Mouse (Mus musculus): ENCODE data around the gene Themis. TPM values are rescaled to one million over a fixed set of nuclear protein-coding genes. Genes with fewer than 3 reads are reported as not detected.

The Themis gene
- 0.63 and 1.2 TPM in 2 replicates for polyA plus RNA-seq (2015; fragmentation: Nextera tagmentation; extraction: Ambion mirVana)

DNA sequence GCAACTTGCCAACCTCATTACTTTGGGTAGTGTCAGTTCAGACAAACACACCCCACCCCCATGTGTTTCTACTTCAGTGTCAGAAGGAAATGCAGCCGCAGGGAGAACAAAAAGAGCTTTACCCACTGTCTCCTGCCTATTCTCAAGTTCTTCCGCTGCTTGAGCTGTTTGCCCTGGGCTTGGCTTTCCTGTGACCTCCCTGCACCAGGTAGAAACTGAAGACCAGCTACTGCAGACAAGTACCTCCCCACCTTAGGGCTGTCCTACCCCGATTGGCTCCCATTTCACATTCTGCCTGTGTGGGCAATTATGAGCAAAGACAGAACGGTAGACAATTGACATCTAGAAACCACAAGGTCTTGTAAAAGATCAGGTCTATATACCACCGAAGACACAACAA is at the start of gene Themis:
Gene Themis (plus strand): TSS at position 100 of the 400 bp plus-strand sequence.
- H3K4me3 ChIP-seq (ENCODE audit: low read length), result no peak within 1 kb of the TSS
- 46% methylated on average over 5 of the region's 5 CpGs for WGBS
- H3K27ac ChIP-seq (ENCODE audit: low read length), result no peak within 1 kb of the TSS
- H3K36me3 ChIP-seq (ENCODE audit: control insufficient read depth, insufficient read depth, low read length), result no peaks in the 10 kb centered on the region
- no peaks in the 10 kb centered on the region for H3K9me3 ChIP-seq (ENCODE audit: control insufficient read depth, low read length)
- no peaks in the 10 kb centered on the region for H3K4me1 ChIP-seq (replicated peaks; ENCODE audit: control insufficient read depth, insufficient read depth, low read length)
- no peak within 1 kb of the TSS for H3K9ac ChIP-seq (ENCODE audit: low read length)
- no peaks in the 10 kb centered on the region for H3K27me3 ChIP-seq (ENCODE audit: control insufficient read depth, insufficient read depth, low read depth, low read length)
- ATAC-seq (ENCODE audit: low read depth), result no peak
- no peak within 1 kb of the TSS for H3K4me2 ChIP-seq (ENCODE audit: low read depth, low read length)

- no peaks in the 10 kb centered on the region for H3K27me3 ChIP-seq (ENCODE audit: control insufficient read depth, insufficient read depth, low read depth, low read length)
- no peaks in the 10 kb centered on the region for H3K36me3 ChIP-seq (ENCODE audit: control insufficient read depth, insufficient read depth, low read length)
- no peaks in the 10 kb centered on the region for H3K9me3 ChIP-seq (ENCODE audit: control insufficient read depth, low read length)
- no peak overlapping the region for H3K4me2 ChIP-seq (ENCODE audit: low read depth, low read length)
- no peaks in the 10 kb centered on the region for H3K4me1 ChIP-seq (replicated peaks; ENCODE audit: control insufficient read depth, insufficient read depth, low read length)
- no peak for ATAC-seq (ENCODE audit: low read depth)
- H3K27ac ChIP-seq (ENCODE audit: low read length), result no peak overlapping the region
- H3K4me3 ChIP-seq (ENCODE audit: low read length), result no peak overlapping the region
- 65% methylated on average over 1 of the region's 1 CpGs for WGBS
- H3K9ac ChIP-seq (ENCODE audit: low read length), result no peak overlapping the region
Observed at GRCm38 (mm10) chr10:28619415-28619814, 48.7 kb upstream of the Themis start.

GRCm38 (mm10) chr10:28636096-28636495 is 32.1 kb upstream of the Themis start:
- ATAC-seq (ENCODE audit: low read depth), result no peak
- Histone ChIP-seq H3K4me3 (ENCODE audit: low read length) (no peak overlapping the region), H3K27me3 (ENCODE audit: control insufficient read depth, insufficient read depth, low read depth, low read length) (no peaks in the 10 kb centered on the region)

DNA sequence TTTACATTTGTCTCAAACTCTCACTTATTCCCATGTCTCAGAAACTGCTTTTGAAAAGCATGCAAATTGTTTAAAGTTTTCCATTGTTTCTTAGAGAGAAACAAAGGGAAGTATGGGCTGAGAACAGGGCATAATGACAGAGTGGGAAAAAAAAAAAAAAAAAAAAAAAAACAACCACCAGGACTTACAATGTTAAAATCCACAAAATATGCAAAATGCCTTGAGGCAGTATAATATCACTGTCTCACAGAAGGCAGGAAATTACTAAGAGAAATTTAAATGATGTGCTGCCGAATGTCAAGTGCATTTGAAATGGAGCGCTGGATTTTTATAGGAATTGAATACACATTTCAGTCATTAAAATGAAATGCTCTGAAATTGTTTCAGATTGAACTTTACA is 26.3 kb upstream of the Themis start:
- ATAC-seq (ENCODE audit: low read depth), result no peak
- H3K4me1 ChIP-seq (replicated peaks; ENCODE audit: control insufficient read depth, insufficient read depth, low read length), result no peaks in the 10 kb centered on the region
- no peak overlapping the region for H3K27ac ChIP-seq (ENCODE audit: low read length)
- no peak overlapping the region for H3K4me3 ChIP-seq (ENCODE audit: low read length)
- no peaks in the 10 kb centered on the region for H3K9me3 ChIP-seq (ENCODE audit: control insufficient read depth, low read length)
- H3K4me2 ChIP-seq (ENCODE audit: low read depth, low read length), result no peak overlapping the region
- no peak overlapping the region for H3K9ac ChIP-seq (ENCODE audit: low read length)
- no peaks in the 10 kb centered on the region for H3K27me3 ChIP-seq (ENCODE audit: control insufficient read depth, insufficient read depth, low read depth, low read length)
- no peaks in the 10 kb centered on the region for H3K36me3 ChIP-seq (ENCODE audit: control insufficient read depth, insufficient read depth, low read length)
- 88% methylated on average over 2 of the region's 2 CpGs for WGBS

More at GRCm38 (mm10) chr10:28636096-28636495, 32.1 kb upstream of the Themis start:
- Histone ChIP-seq H3K9ac (ENCODE audit: low read length) (no peak overlapping the region), H3K36me3 (ENCODE audit: control insufficient read depth, insufficient read depth, low read length) (no peaks in the 10 kb centered on the region), H3K4me2 (ENCODE audit: low read depth, low read length) (no peak overlapping the region), H3K9me3 (ENCODE audit: control insufficient read depth, low read length) (no peaks in the 10 kb centered on the region), H3K27ac (ENCODE audit: low read length) (no peak overlapping the region), H3K4me1 (replicated peaks; ENCODE audit: control insufficient read depth, insufficient read depth, low read length) (no peaks in the 10 kb centered on the region)

DNA sequence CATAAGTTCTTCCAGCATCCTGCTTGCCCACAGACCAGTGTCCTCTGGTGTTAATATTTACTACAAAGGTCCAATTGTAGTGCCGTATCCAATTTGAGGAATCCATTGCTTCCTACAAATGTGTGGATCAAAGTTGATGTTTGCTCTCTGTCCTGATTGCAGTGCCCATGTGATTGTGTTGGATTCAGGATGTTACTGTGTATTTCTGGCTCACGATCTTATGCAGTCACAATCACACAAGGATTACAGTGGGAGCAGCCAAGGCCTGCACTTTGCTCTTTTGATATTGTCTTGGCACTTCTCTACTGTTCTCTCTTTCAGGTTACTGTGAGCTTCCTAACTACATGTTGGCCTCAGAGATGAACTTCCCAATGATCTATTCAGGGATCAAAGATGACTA is 20.3 kb upstream of the Themis start:
- no peaks in the 10 kb centered on the region for H3K4me1 ChIP-seq (replicated peaks; ENCODE audit: control insufficient read depth, insufficient read depth, low read length)
- no peak overlapping the region for H3K4me2 ChIP-seq (ENCODE audit: low read depth, low read length)
- H3K27ac ChIP-seq (ENCODE audit: low read length), result no peak overlapping the region
- no peak overlapping the region for H3K9ac ChIP-seq (ENCODE audit: low read length)
- H3K4me3 ChIP-seq (ENCODE audit: low read length), result no peak overlapping the region
- no peaks in the 10 kb centered on the region for H3K27me3 ChIP-seq (ENCODE audit: control insufficient read depth, insufficient read depth, low read depth, low read length)
- no peaks in the 10 kb centered on the region for H3K9me3 ChIP-seq (ENCODE audit: control insufficient read depth, low read length)
- 81% methylated on average over 2 of the region's 2 CpGs for WGBS
- no peak for ATAC-seq (ENCODE audit: low read depth)
- no peaks in the 10 kb centered on the region for H3K36me3 ChIP-seq (ENCODE audit: control insufficient read depth, insufficient read depth, low read length)

GRCm38 (mm10) chr10:28649109-28649899 is 18.9 kb upstream of the Themis start:
- no peaks in the 10 kb centered on the region for H3K9me3 ChIP-seq (ENCODE audit: control insufficient read depth, low read length)
- ATAC-seq (ENCODE audit: low read depth), result no peak
- 66% methylated on average over 6 of the region's 6 CpGs for WGBS
- H3K4me3 ChIP-seq (ENCODE audit: low read length), result no peak overlapping the region
- H3K4me1 ChIP-seq (replicated peaks; ENCODE audit: control insufficient read depth, insufficient read depth, low read length), result no peaks in the 10 kb centered on the region
- H3K4me2 ChIP-seq (ENCODE audit: low read depth, low read length), result no peak overlapping the region
- H3K36me3 ChIP-seq (ENCODE audit: control insufficient read depth, insufficient read depth, low read length), result no peaks in the 10 kb centered on the region
- no peak overlapping the region for H3K9ac ChIP-seq (ENCODE audit: low read length)
- H3K27ac ChIP-seq (ENCODE audit: low read length), result no peak overlapping the region
- no peaks in the 10 kb centered on the region for H3K27me3 ChIP-seq (ENCODE audit: control insufficient read depth, insufficient read depth, low read depth, low read length)

GRCm38 (mm10) chr10:28649900-28650160 is 18.3 kb upstream of the Themis start:
- H3K27ac ChIP-seq (ENCODE audit: low read length), result no peak overlapping the region
- H3K4me2 ChIP-seq (ENCODE audit: low read depth, low read length), result no peak overlapping the region
- no peaks in the 10 kb centered on the region for H3K36me3 ChIP-seq (ENCODE audit: control insufficient read depth, insufficient read depth, low read length)
- no peak overlapping the region for H3K4me3 ChIP-seq (ENCODE audit: low read length)
- H3K9ac ChIP-seq (ENCODE audit: low read length), result no peak overlapping the region
- no peaks in the 10 kb centered on the region for H3K9me3 ChIP-seq (ENCODE audit: control insufficient read depth, low read length)
- no peaks in the 10 kb centered on the region for H3K4me1 ChIP-seq (replicated peaks; ENCODE audit: control insufficient read depth, insufficient read depth, low read length)
- peak; percentile 34; the same call in 1 of the 2 replicates for ATAC-seq (ENCODE audit: low read depth)
- 26% methylated on average over 1 of the region's 1 CpGs for WGBS
- no peaks in the 10 kb centered on the region for H3K27me3 ChIP-seq (ENCODE audit: control insufficient read depth, insufficient read depth, low read depth, low read length)

GRCm38 (mm10) chr10:28651910-28652309 is 16.2 kb upstream of the Themis start:
- H3K4me2 ChIP-seq (ENCODE audit: low read depth, low read length), result no peak overlapping the region
- H3K9me3 ChIP-seq (ENCODE audit: control insufficient read depth, low read length), result no peaks in the 10 kb centered on the region
- no peak for ATAC-seq (ENCODE audit: low read depth)
- H3K27ac ChIP-seq (ENCODE audit: low read length), result no peak overlapping the region
- no peak overlapping the region for H3K4me3 ChIP-seq (ENCODE audit: low read length)
- H3K36me3 ChIP-seq (ENCODE audit: control insufficient read depth, insufficient read depth, low read length), result no peaks in the 10 kb centered on the region
- H3K4me1 ChIP-seq (replicated peaks; ENCODE audit: control insufficient read depth, insufficient read depth, low read length), result no peaks in the 10 kb centered on the region
- WGBS, result 55% methylated on average over 2 of the region's 2 CpGs
- no peaks in the 10 kb centered on the region for H3K27me3 ChIP-seq (ENCODE audit: control insufficient read depth, insufficient read depth, low read depth, low read length)
- no peak overlapping the region for H3K9ac ChIP-seq (ENCODE audit: low read length)

DNA sequence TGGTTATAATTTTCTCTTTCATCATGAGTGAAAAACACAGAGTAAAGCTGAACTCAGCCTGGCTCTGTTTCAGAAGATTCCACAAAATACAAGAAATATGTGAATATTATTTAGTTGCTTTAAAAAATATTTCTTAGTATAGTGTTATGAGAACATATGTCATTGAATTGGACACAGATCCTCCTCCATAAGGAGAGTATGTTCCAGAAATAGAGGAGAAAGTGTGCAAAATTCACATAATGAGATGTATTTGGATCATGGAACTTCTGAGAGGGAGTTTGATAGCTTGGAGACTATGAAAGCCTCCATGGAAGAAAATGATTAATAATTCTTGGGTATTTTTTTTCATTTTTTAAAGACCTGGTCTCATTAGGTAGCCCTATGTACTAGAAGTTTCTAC is 13.4 kb upstream of the Themis start:
- Histone ChIP-seq H3K4me3 (ENCODE audit: low read length) (no peak overlapping the region), H3K4me1 (replicated peaks; ENCODE audit: control insufficient read depth, insufficient read depth, low read length) (no peaks in the 10 kb centered on the region), H3K9me3 (ENCODE audit: control insufficient read depth, low read length) (no peaks in the 10 kb centered on the region), H3K9ac (ENCODE audit: low read length) (no peak overlapping the region), H3K27ac (ENCODE audit: low read length) (no peak overlapping the region), H3K36me3 (ENCODE audit: control insufficient read depth, insufficient read depth, low read length) (no peaks in the 10 kb centered on the region), H3K4me2 (ENCODE audit: low read depth, low read length) (no peak overlapping the region), H3K27me3 (ENCODE audit: control insufficient read depth, insufficient read depth, low read depth, low read length) (no peaks in the 10 kb centered on the region)
- no peak for ATAC-seq (ENCODE audit: low read depth)

DNA sequence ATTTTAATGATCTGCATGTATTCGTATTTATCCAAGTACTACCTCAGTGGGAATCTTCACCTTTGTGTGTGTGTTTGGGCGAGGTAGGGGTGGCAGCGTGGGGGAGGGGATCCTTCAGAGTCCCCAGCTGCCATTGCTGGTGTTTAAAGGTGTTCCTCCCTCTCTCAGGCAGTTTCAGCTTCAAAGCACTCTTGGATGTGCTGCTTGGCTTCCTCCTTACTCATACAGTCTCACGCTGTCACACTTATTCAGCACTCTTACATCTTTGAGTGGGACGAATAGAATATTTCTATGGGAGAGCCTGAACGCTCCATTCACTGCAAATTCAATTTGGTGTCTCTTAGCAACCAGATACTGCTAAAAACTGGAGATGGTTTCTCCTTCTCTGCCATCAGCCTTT is 3.0 kb upstream of the Themis start:
- no peak for ATAC-seq (ENCODE audit: low read depth)
- no peak overlapping the region for H3K9ac ChIP-seq (ENCODE audit: low read length)
- no peaks in the 10 kb centered on the region for H3K9me3 ChIP-seq (ENCODE audit: control insufficient read depth, low read length)
- H3K4me1 ChIP-seq (replicated peaks; ENCODE audit: control insufficient read depth, insufficient read depth, low read length), result no peaks in the 10 kb centered on the region
- H3K27me3 ChIP-seq (ENCODE audit: control insufficient read depth, insufficient read depth, low read depth, low read length), result no peaks in the 10 kb centered on the region
- H3K36me3 ChIP-seq (ENCODE audit: control insufficient read depth, insufficient read depth, low read length), result no peaks in the 10 kb centered on the region
- H3K4me2 ChIP-seq (ENCODE audit: low read depth, low read length), result no peak overlapping the region
- H3K4me3 ChIP-seq (ENCODE audit: low read length), result no peak overlapping the region
- H3K27ac ChIP-seq (ENCODE audit: low read length), result no peak overlapping the region
- WGBS, result 53% methylated on average over 6 of the region's 6 CpGs

Data from lung, embryonic 16.5 days (tissue).